Mouse (Mus musculus): Measurements from ENCODE around the gene Spag9. TPM values are rescaled to one million over a fixed set of nuclear protein-coding genes. Genes with fewer than 3 reads are reported as not detected.
A peak's percentile ranks its signal among the peaks of the same experiment; 100 is the strongest.

Spag9 gene
- polyA plus RNA-seq, 1 experiment from 2014 or later, result 89.6 TPM

- no peak for DNase-seq (ENCODE audit: low spot score)
- 89% methylated on average over 5 of the region's 5 CpGs for WGBS
- H3K27me3 ChIP-seq (replicated peaks; ENCODE audit: control insufficient read depth, insufficient read depth, low read length), result no peaks in the 10 kb centered on the region
- no peak for ATAC-seq
- H3K9me3 ChIP-seq (replicated peaks; ENCODE audit: control insufficient read depth, low read length), result no peaks in the 10 kb centered on the region
- H3K9ac ChIP-seq (ENCODE audit: low read length), result no peak overlapping the region
- no peaks in the 10 kb centered on the region for H3K36me3 ChIP-seq (ENCODE audit: control insufficient read depth, insufficient read depth, low read length)
- no peak overlapping the region for H3K4me3 ChIP-seq (ENCODE audit: low read depth, low read length)
- H3K4me1 ChIP-seq (ENCODE audit: control insufficient read depth, insufficient read depth, low read length), result 0 out of 2 replicates have a peak, but pooled peaks cover 4% of the 10 kb centered on the region
- H3K27ac ChIP-seq (ENCODE audit: low read depth, low read length), result no peak overlapping the region
- no peak overlapping the region for H3K4me2 ChIP-seq (ENCODE audit: low read length)
These were observed 22.9 kb upstream of the Spag9 start for GRCm38 (mm10) chr11:93972951-93973350.

DNA sequence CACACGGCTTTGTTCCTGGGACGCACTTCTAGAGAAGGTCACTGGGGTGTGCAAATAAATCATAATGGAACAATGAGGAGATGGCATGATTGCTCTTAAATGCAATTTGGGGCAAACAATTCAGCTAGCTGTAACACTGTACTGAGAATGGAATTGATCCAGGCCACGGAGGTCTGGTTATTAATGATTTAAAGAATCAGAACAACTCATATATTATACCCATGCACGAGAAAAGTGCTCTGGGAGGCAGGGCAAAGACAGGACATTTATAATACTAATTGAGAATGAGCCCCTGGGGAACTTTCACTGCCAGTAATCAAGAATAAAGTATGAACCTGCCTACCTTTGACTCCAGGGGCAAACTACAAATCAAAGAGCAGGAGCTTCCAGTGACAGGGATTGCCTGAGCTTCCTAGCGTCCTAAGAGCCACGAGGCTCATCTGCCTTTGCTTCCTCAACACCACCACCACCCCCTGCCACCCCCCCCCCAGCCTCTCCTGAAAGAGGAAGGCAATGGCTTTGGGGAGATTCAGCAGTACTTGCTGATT lies 16.3 kb upstream of the Spag9 start:
- no peaks in the 10 kb centered on the region for H3K4me1 ChIP-seq (ENCODE audit: control insufficient read depth, insufficient read depth, low read length)
- no peak overlapping the region for H3K4me2 ChIP-seq (ENCODE audit: low read length)
- H3K9ac ChIP-seq (ENCODE audit: low read length), result no peak overlapping the region
- H3K27ac ChIP-seq (ENCODE audit: low read depth, low read length), result no peak overlapping the region
- H3K27me3 ChIP-seq (replicated peaks; ENCODE audit: control insufficient read depth, insufficient read depth, low read length), result no peaks in the 10 kb centered on the region
- no peak for DNase-seq (ENCODE audit: low spot score)
- H3K4me3 ChIP-seq (ENCODE audit: low read depth, low read length), result no peak overlapping the region
- WGBS, result 66% methylated on average over 6 of the region's 6 CpGs
- H3K9me3 ChIP-seq (replicated peaks; ENCODE audit: control insufficient read depth, low read length), result no peaks in the 10 kb centered on the region
- H3K36me3 ChIP-seq (ENCODE audit: control insufficient read depth, insufficient read depth, low read length), result no peaks in the 10 kb centered on the region
- no peak for ATAC-seq

DNA sequence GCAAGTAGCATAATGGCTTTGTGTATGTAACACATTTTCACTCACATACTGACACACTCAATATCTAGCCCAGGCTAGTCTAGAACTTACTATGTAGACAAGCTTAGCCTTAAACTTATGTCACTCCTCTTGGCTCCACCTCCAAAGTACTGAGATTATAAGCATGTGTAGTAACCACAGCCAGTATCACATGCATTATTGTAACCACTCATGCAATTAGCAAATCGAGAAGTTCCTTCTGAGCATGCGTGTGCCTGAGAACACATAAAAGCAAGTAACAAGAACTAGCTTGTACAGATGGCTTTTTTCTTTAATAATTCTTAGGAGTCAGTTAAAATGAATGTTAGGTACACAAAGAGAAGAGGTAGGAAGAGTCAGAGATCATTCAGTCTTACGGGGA lies 11.3 kb upstream of the Spag9 start:
- Histone ChIP-seq H3K36me3 (ENCODE audit: control insufficient read depth, insufficient read depth, low read length) (no peaks in the 10 kb centered on the region), H3K4me2 (ENCODE audit: low read length) (no peak overlapping the region), H3K9ac (ENCODE audit: low read length) (no peak overlapping the region), H3K4me1 (ENCODE audit: control insufficient read depth, insufficient read depth, low read length) (no peaks in the 10 kb centered on the region), H3K27ac (ENCODE audit: low read depth, low read length) (no peak overlapping the region), H3K4me3 (ENCODE audit: low read depth, low read length) (no peak overlapping the region), H3K27me3 (replicated peaks; ENCODE audit: control insufficient read depth, insufficient read depth, low read length) (no peaks in the 10 kb centered on the region), H3K9me3 (replicated peaks; ENCODE audit: control insufficient read depth, low read length) (no peaks in the 10 kb centered on the region)
- no peak for DNase-seq (ENCODE audit: low spot score)
- WGBS, result 87% methylated on average over 3 of the region's 3 CpGs
- ATAC-seq, result no peak

- WGBS, result 88% methylated on average over 5 of the region's 5 CpGs
These were observed 10.6 kb upstream of the Spag9 start for GRCm38 (mm10) chr11:93985265-93985664.

DNA sequence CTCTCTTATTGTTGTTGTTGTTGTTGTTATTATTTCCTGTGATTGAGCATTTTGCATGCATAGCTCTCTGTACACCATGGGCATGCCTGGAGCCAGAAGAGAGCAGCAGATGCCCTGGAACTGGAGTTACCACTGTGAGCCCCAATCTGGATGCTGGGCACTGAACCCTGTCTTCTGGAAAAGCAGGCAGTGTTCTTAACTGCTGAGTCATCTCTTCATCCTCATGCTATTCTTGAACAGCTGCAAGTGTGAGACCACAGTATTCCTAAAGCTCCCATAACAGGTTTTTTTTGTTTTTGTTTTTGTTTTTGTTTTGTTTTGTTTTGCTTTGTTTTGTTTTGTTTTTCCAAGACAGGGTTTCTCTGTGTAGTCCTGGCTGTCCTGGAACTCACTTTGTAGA lies 9.6 kb upstream of the Spag9 start:
- H3K4me3 ChIP-seq (ENCODE audit: low read depth, low read length), result no peak overlapping the region
- H3K36me3 ChIP-seq (ENCODE audit: control insufficient read depth, insufficient read depth, low read length), result no peaks in the 10 kb centered on the region
- H3K9me3 ChIP-seq (replicated peaks; ENCODE audit: control insufficient read depth, low read length), result no peaks in the 10 kb centered on the region
- H3K9ac ChIP-seq (ENCODE audit: low read length), result no peak overlapping the region
- H3K4me1 ChIP-seq (ENCODE audit: control insufficient read depth, insufficient read depth, low read length), result no peaks in the 10 kb centered on the region
- no peak overlapping the region for H3K27ac ChIP-seq (ENCODE audit: low read depth, low read length)
- no peaks in the 10 kb centered on the region for H3K27me3 ChIP-seq (replicated peaks; ENCODE audit: control insufficient read depth, insufficient read depth, low read length)
- no peak for ATAC-seq
- DNase-seq (ENCODE audit: low spot score), result no peak
- no peak overlapping the region for H3K4me2 ChIP-seq (ENCODE audit: low read length)

More at GRCm38 (mm10) chr11:93985265-93985664, 10.6 kb upstream of the Spag9 start:
- Histone ChIP-seq H3K4me1 (ENCODE audit: control insufficient read depth, insufficient read depth, low read length) (no peaks in the 10 kb centered on the region), H3K27me3 (replicated peaks; ENCODE audit: control insufficient read depth, insufficient read depth, low read length) (no peaks in the 10 kb centered on the region), H3K9me3 (replicated peaks; ENCODE audit: control insufficient read depth, low read length) (no peaks in the 10 kb centered on the region), H3K4me2 (ENCODE audit: low read length) (no peak overlapping the region), H3K36me3 (ENCODE audit: control insufficient read depth, insufficient read depth, low read length) (no peaks in the 10 kb centered on the region), H3K4me3 (ENCODE audit: low read depth, low read length) (no peak overlapping the region), H3K9ac (ENCODE audit: low read length) (no peak overlapping the region), H3K27ac (ENCODE audit: low read depth, low read length) (no peak overlapping the region)
- DNase-seq (ENCODE audit: low spot score) (no peak), ATAC-seq (no peak)

DNA sequence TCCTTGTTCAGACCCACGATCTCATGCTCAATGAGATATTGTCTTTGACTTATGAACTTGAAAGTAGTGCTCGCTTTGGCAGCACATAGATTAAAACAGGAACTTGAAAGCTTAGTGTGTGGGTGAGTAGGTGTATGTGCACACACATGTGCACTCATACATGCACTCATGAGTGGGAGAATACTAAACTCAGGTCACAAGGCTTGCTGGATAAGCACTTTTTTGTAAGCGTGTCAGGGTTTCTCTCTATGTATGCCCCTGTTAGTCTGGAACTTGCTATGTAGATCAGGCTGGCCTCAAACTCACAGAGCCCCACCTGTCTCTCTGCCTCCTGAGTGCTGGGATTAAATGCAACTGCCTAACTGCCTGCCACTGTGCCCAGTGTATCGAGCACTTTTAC lies 8.9 kb upstream of the Spag9 start:
- no peak for ATAC-seq
- H3K27me3 ChIP-seq (replicated peaks; ENCODE audit: control insufficient read depth, insufficient read depth, low read length), result no peaks in the 10 kb centered on the region
- 85% methylated on average over 4 of the region's 4 CpGs for WGBS
- H3K4me2 ChIP-seq (ENCODE audit: low read length), result no peak overlapping the region
- no peak overlapping the region for H3K4me3 ChIP-seq (ENCODE audit: low read depth, low read length)
- no peaks in the 10 kb centered on the region for H3K9me3 ChIP-seq (replicated peaks; ENCODE audit: control insufficient read depth, low read length)
- no peak overlapping the region for H3K27ac ChIP-seq (ENCODE audit: low read depth, low read length)
- DNase-seq (ENCODE audit: low spot score), result no peak
- no peaks in the 10 kb centered on the region for H3K4me1 ChIP-seq (ENCODE audit: control insufficient read depth, insufficient read depth, low read length)
- H3K36me3 ChIP-seq (ENCODE audit: control insufficient read depth, insufficient read depth, low read length), result no peaks in the 10 kb centered on the region
- no peak overlapping the region for H3K9ac ChIP-seq (ENCODE audit: low read length)

DNA sequence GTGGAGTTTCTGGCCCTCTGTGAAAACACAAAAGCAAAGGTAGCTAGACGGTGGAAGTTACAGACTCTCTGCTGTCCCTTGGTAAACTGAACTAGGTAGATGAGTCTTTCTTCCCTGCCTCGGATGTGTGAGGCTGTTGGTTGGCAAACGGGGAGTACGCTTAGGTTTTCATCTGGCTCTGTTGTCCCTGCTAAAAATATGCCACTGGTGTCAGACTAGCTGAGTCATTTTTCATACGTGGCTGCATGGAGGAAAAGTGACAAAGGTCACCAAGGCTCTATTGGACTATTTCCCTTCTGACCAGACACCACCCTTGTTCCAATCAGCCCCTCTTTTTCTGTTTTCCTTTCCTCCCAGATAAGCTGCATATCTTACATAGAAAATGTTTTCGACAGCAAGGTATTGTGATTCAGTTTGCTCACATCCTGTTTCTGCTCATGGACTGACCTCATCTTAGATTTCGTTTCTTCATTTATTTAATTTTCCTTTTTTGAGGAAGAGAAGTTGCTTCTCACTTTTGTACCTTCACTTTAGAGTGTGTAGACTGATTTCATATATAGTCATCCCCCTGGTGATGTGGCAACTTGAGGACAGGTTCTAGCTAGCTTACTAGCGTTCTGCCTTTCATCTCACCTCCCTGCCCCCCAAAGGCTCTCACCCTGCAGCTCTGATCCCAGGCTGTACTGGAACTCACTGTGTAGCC lies 8.1 kb upstream of the Spag9 start:
- Histone ChIP-seq H3K4me1 (ENCODE audit: control insufficient read depth, insufficient read depth, low read length) (no peaks in the 10 kb centered on the region), H3K27me3 (replicated peaks; ENCODE audit: control insufficient read depth, insufficient read depth, low read length) (no peaks in the 10 kb centered on the region), H3K9ac (ENCODE audit: low read length) (no peak overlapping the region), H3K4me3 (ENCODE audit: low read depth, low read length) (no peak overlapping the region), H3K4me2 (ENCODE audit: low read length) (no peak overlapping the region), H3K36me3 (ENCODE audit: control insufficient read depth, insufficient read depth, low read length) (no peaks in the 10 kb centered on the region), H3K9me3 (replicated peaks; ENCODE audit: control insufficient read depth, low read length) (no peaks in the 10 kb centered on the region), H3K27ac (ENCODE audit: low read depth, low read length) (no peak overlapping the region)
- 79% methylated on average over 8 of the region's 8 CpGs for WGBS
- ATAC-seq (no peak), DNase-seq (ENCODE audit: low spot score) (no peak)

DNA sequence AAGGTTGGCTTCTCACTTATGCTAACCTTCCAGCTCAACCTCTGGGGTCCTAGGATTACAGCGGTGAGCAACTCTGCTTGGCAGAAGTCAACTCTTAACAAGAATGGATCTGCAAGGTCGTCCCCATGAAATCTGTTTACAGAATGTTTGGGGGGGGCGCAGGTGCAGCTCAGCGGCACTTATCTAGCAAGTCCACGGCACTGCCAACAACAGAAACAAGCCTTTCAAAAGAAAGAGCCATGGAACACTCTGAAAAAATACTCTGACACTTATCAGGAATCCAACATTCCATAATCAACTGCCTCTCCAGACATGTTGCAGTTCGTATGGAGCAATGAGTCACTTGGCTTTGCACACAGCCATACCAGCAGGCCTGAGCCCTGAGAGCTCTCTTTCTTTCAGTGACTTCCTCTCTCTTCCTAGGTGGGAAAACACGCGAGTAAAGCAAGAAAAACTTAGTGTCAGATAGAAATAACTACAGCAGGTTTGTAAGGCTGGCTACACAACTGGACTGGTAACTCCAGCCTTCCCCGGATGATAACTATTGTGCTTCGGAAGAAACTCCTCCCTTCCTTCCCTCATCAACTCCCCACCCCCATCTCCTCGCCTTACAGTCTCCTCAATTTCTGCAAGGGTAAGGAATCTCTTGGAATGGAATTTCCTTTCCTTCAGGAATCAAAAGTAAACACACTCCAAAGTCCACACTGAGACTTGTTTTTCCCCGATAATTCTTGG lies 7.4 kb upstream of the Spag9 start:
- no peaks in the 10 kb centered on the region for H3K27me3 ChIP-seq (replicated peaks; ENCODE audit: control insufficient read depth, insufficient read depth, low read length)
- WGBS, result 68% methylated on average over 12 of the region's 12 CpGs
- DNase-seq (ENCODE audit: low spot score), result no peak
- no peak for ATAC-seq
- H3K4me2 ChIP-seq (ENCODE audit: low read length), result no peak overlapping the region
- no peak overlapping the region for H3K27ac ChIP-seq (ENCODE audit: low read depth, low read length)
- H3K9me3 ChIP-seq (replicated peaks; ENCODE audit: control insufficient read depth, low read length), result no peaks in the 10 kb centered on the region
- H3K36me3 ChIP-seq (ENCODE audit: control insufficient read depth, insufficient read depth, low read length), result no peaks in the 10 kb centered on the region
- no peak overlapping the region for H3K4me3 ChIP-seq (ENCODE audit: low read depth, low read length)
- no peak overlapping the region for H3K9ac ChIP-seq (ENCODE audit: low read length)
- H3K4me1 ChIP-seq (ENCODE audit: control insufficient read depth, insufficient read depth, low read length), result no peaks in the 10 kb centered on the region

GRCm38 (mm10) chr11:93994531-93994930 lies 1.4 kb upstream of the Spag9 start:
- peak overlapping the region; percentile 85 for H3K4me2 ChIP-seq (ENCODE audit: low read length)
- no peaks in the 10 kb centered on the region for H3K27me3 ChIP-seq (replicated peaks; ENCODE audit: control insufficient read depth, insufficient read depth, low read length)
- H3K9ac ChIP-seq (ENCODE audit: low read length), result 0 out of 2 replicates have a peak overlapping the region, but pooled peaks have one; percentile 62
- 0 out of 2 replicates have a peak overlapping the region, but pooled peaks have one; percentile 78 for H3K27ac ChIP-seq (ENCODE audit: low read depth, low read length)
- 73% methylated on average over 5 of the region's 5 CpGs for WGBS
- no peaks in the 10 kb centered on the region for H3K36me3 ChIP-seq (ENCODE audit: control insufficient read depth, insufficient read depth, low read length)
- no peak for DNase-seq (ENCODE audit: low spot score)
- no peak for ATAC-seq
- H3K9me3 ChIP-seq (replicated peaks; ENCODE audit: control insufficient read depth, low read length), result no peaks in the 10 kb centered on the region
- peak overlapping the region; percentile 92; the same call in 1 of the 2 replicates for H3K4me3 ChIP-seq (ENCODE audit: low read depth, low read length)
- peaks cover 17% of the 10 kb centered on the region for H3K4me1 ChIP-seq (ENCODE audit: control insufficient read depth, insufficient read depth, low read length)

All from forebrain, embryonic 14.5 days (tissue).